Mouse (Mus musculus) hindbrain, embryonic 15.5 days (tissue): ENCODE results near the gene Igf2bp2. TPM values are rescaled to one million over a fixed set of nuclear protein-coding genes. Genes with fewer than 3 reads are reported as not detected.

ENCODE experiments used
- ATAC-seq: fragments of 200-750 bp; cut with Nextera tagmentation; 2 replicates; pipeline ENCODE4 v1.8.0; 2017; ENCODE audit warnings: low read depth, moderate number of reproducible peaks, moderate TSS enrichment; ENCODE audit not compliant: low FRiP score
- H3K27ac ChIP-seq: fragments of 300-500 bp; sonication (generic); replicated peaks from 2 replicates; pipeline ENCODE4 v1.5.1; 2015; ENCODE audit warnings: mild to moderate bottlenecking, inconsistent platforms
- H3K27me3 ChIP-seq: fragments of 300-500 bp; sonication (generic); 2 replicates; pipeline ENCODE4 v1.6.1; 2015; ENCODE audit warnings: control low read depth, inconsistent platforms
- H3K36me3 ChIP-seq: fragments of 300-500 bp; sonication (generic); 2 replicates; pipeline ENCODE4 v1.6.1; 2015; ENCODE audit warnings: control low read depth, inconsistent platforms
- H3K4me1 ChIP-seq: fragments of 300-500 bp; sonication (generic); replicated peaks from 2 replicates; pipeline ENCODE4 v1.6.1; 2015; ENCODE audit warnings: control low read depth, inconsistent platforms
- H3K4me2 ChIP-seq: fragments of 300-500 bp; sonication (generic); 2 replicates; pipeline ENCODE4 v1.6.1; 2015; ENCODE audit warnings: moderate library complexity, mild to moderate bottlenecking, inconsistent platforms
- H3K4me3 ChIP-seq: fragments of 300-500 bp; sonication (generic); 2 replicates; pipeline ENCODE4 v1.5.1; 2015; ENCODE audit warnings: mild to moderate bottlenecking, inconsistent platforms
- H3K9ac ChIP-seq: fragments of 300-500 bp; sonication (generic); 2 replicates; pipeline ENCODE4 v1.6.1; 2015; ENCODE audit warnings: inconsistent platforms
- H3K9me3 ChIP-seq: fragments of 300-500 bp; sonication (generic); 2 replicates; pipeline ENCODE4 v1.6.1; 2016; ENCODE audit warnings: control low read depth, inconsistent platforms
- WGBS: fragments of 180-500 bp; shearing (Covaris S2); methylation state at CpG from one replicate; pipeline ENCODE4 v1.1.7; 2015; 5-methylcytosine and 5-hydroxymethylcytosine counted together
- polyA plus RNA-seq: library from polyadenylated mRNA; unstranded; fragments of >200 nt; fragmentation: Nextera tagmentation; extraction: Ambion mirVana; gene quantifications from 2 replicates; pipeline ENCODE4 v1.2.1, GENCODE M21; 2015

Gene Igf2bp2
- polyA plus RNA-seq, 1 experiment from 2014 or later: 20.3 TPM

- no peak overlapping the region for H3K27ac ChIP-seq
- H3K4me2 ChIP-seq: no peak overlapping the region
- 86% methylated on average over 14 of the region's 14 CpGs for WGBS
- no peaks in the 10 kb centered on the region for H3K4me1 ChIP-seq
- H3K9me3 ChIP-seq: no peaks in the 10 kb centered on the region
- H3K4me3 ChIP-seq: no peak overlapping the region
- no peaks in the 10 kb centered on the region for H3K27me3 ChIP-seq
- no peaks in the 10 kb centered on the region for H3K36me3 ChIP-seq
- H3K9ac ChIP-seq: no peak overlapping the region
- no peak for ATAC-seq
Measured at GRCm38 (mm10) chr16:22118716-22119501, 44.2 kb downstream of the Igf2bp2 start.

GRCm38 (mm10) chr16:22118151-22118550 is 44.9 kb downstream of the Igf2bp2 start:
- Histone ChIP-seq H3K9me3 (no peaks in the 10 kb centered on the region), H3K36me3 (no peaks in the 10 kb centered on the region), H3K27me3 (no peaks in the 10 kb centered on the region), H3K4me3 (no peak overlapping the region), H3K4me1 (no peaks in the 10 kb centered on the region), H3K9ac (no peak overlapping the region), H3K27ac (no peak overlapping the region), H3K4me2 (no peak overlapping the region)
- no peak for ATAC-seq
- WGBS: 93% methylated on average over 4 of the region's 4 CpGs

DNA sequence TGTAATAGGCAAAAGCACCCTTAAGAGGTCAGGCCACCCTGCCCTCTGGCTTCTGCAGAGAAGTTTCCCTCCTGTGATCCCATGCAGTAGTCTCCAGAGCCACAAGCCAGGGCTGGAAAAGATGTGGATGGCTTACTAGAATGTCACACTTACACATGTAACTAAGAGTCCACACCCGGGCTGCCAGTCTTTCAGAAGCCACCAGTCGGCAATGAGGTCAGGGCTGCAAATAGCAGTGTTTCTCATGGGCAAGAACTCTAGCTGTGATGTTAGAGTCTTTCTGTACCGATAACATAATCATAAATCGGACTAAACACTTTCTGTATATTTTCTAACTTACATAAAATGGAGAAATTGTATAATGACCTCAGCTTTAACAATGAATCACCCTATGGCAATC is 46.4 kb downstream of the Igf2bp2 start:
- Histone ChIP-seq H3K4me3 (no peak overlapping the region), H3K4me1 (no peaks in the 10 kb centered on the region), H3K9ac (no peak overlapping the region), H3K27me3 (no peaks in the 10 kb centered on the region), H3K4me2 (no peak overlapping the region), H3K36me3 (no peaks in the 10 kb centered on the region), H3K9me3 (no peaks in the 10 kb centered on the region), H3K27ac (no peak overlapping the region)
- no peak for ATAC-seq
- whole genome bisulfite sequencing: 95% methylated on average over 4 of the region's 4 CpGs

DNA sequence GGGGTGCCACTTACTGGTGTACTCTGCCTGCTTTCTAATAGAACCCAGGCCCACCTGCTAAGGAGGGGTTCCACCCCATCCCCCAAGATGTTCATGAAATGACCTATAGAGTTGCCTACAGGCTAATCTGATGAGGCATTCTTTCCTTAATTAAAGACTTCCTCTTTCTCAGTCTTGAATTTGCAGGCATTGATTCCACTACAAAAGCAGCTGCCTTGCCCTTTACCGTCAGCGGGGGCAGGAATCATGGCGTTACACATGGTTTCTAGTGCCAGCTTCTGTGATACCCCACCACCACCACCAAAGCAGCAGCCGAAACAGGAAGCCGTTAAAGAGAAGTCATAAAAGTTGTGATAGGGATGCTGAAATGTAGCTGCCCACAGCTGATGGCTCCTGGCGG is 47.0 kb downstream of the Igf2bp2 start:
- H3K4me1 ChIP-seq: no peaks in the 10 kb centered on the region
- H3K27me3 ChIP-seq: no peaks in the 10 kb centered on the region
- no peaks in the 10 kb centered on the region for H3K9me3 ChIP-seq
- no peaks in the 10 kb centered on the region for H3K36me3 ChIP-seq
- no peak for ATAC-seq
- 90% methylated on average over 6 of the region's 6 CpGs for WGBS
- H3K4me2 ChIP-seq: no peak overlapping the region
- no peak overlapping the region for H3K27ac ChIP-seq
- H3K4me3 ChIP-seq: no peak overlapping the region
- H3K9ac ChIP-seq: no peak overlapping the region

DNA sequence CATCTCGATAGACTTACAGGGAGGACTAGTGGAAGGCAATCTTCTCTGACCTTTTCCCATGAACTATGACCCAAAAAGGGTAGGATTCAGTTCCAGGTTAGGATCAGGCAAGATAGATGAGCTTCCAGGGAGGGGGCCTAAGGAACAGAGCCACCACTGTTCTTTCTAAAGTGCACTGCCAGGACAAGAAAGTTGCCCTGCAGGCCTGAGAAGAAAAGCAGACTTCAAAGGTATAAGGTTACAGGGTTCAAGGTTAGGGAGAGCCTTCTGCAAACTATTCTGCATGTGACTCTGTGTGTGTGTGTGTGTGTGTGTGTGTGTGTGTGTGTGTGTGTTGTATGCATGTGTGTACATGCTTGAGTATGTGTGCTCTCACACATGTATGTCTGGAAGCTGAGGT is 53.1 kb downstream of the Igf2bp2 start:
- ATAC-seq: no peak
- Histone ChIP-seq H3K4me1 (0 out of 2 replicates have a peak, but pooled peaks cover 4% of the 10 kb centered on the region), H3K27me3 (no peaks in the 10 kb centered on the region), H3K4me2 (no peak overlapping the region), H3K4me3 (no peak overlapping the region), H3K36me3 (no peaks in the 10 kb centered on the region), H3K9me3 (no peaks in the 10 kb centered on the region), H3K9ac (no peak overlapping the region), H3K27ac (no peak overlapping the region)
- WGBS: 83% methylated on average over 1 of the region's 1 CpGs

- H3K4me1 ChIP-seq: 0 out of 2 replicates have a peak, but pooled peaks cover 4% of the 10 kb centered on the region
- ATAC-seq: no peak
- no peak overlapping the region for H3K4me2 ChIP-seq
- H3K27me3 ChIP-seq: no peaks in the 10 kb centered on the region
- H3K27ac ChIP-seq: no peak overlapping the region
- no peaks in the 10 kb centered on the region for H3K36me3 ChIP-seq
- H3K4me3 ChIP-seq: no peak overlapping the region
- 86% methylated on average over 4 of the region's 4 CpGs for WGBS
- no peaks in the 10 kb centered on the region for H3K9me3 ChIP-seq
- no peak overlapping the region for H3K9ac ChIP-seq
Measured at GRCm38 (mm10) chr16:22109159-22109558, 53.9 kb downstream of the Igf2bp2 start.

DNA sequence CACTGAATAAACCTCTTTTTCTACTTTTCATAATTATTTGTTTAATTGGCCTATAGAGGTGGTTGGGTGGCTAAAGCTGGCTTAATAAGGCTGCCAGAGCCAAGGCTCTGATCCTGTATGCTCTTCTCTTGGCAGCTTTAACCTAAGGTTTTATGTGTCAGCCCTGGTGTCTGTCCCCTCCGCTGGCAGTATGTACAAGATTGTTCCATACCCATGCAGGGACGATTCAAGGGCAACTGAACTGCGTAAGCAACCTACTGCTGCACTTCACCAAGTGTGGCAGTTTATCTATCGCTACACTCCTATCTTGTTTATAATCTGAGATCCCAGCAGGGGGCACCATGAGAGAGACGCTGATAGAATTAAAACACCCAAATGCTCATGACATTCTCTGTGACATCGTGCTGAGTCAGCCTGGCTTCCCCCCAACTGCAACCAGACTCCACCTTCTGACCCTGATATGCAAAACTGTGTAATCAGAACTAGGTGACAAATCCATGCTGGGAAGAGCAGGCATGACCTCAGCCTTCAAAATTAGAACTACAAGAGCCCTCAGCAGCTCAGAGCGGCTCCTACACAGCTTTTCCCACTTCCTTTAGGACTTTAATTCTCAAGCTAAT is 55.1 kb downstream of the Igf2bp2 start:
- ATAC-seq: no peak
- no peak overlapping the region for H3K27ac ChIP-seq
- no peak overlapping the region for H3K9ac ChIP-seq
- H3K4me2 ChIP-seq: no peak overlapping the region
- no peaks in the 10 kb centered on the region for H3K36me3 ChIP-seq
- 0 out of 2 replicates have a peak, but pooled peaks cover 4% of the 10 kb centered on the region for H3K4me1 ChIP-seq
- no peaks in the 10 kb centered on the region for H3K27me3 ChIP-seq
- no peaks in the 10 kb centered on the region for H3K9me3 ChIP-seq
- H3K4me3 ChIP-seq: no peak overlapping the region
- WGBS: 54% methylated on average over 7 of the region's 7 CpGs

- Histone ChIP-seq H3K36me3 (no peaks in the 10 kb centered on the region), H3K27me3 (no peaks in the 10 kb centered on the region), H3K27ac (no peak overlapping the region), H3K4me2 (no peak overlapping the region), H3K4me3 (no peak overlapping the region), H3K4me1 (0 out of 2 replicates have a peak, but pooled peaks cover 4% of the 10 kb centered on the region), H3K9me3 (no peaks in the 10 kb centered on the region), H3K9ac (no peak overlapping the region)
- no peak for ATAC-seq
- WGBS: 83% methylated on average over 6 of the region's 6 CpGs
Measured at GRCm38 (mm10) chr16:22106012-22106584, 57.0 kb downstream of the Igf2bp2 start.

- Histone ChIP-seq H3K4me3 (no peak overlapping the region), H3K9ac (no peak overlapping the region), H3K36me3 (no peaks in the 10 kb centered on the region), H3K27ac (no peak overlapping the region), H3K4me2 (no peak overlapping the region), H3K4me1 (peaks cover 12% of the 10 kb centered on the region), H3K9me3 (no peaks in the 10 kb centered on the region), H3K27me3 (no peaks in the 10 kb centered on the region)
- no peak; the same call in 1 of the 2 replicates for ATAC-seq
- 87% methylated on average over 2 of the region's 2 CpGs for WGBS
Measured at GRCm38 (mm10) chr16:22100067-22100466, 63.0 kb downstream of the Igf2bp2 start.

DNA sequence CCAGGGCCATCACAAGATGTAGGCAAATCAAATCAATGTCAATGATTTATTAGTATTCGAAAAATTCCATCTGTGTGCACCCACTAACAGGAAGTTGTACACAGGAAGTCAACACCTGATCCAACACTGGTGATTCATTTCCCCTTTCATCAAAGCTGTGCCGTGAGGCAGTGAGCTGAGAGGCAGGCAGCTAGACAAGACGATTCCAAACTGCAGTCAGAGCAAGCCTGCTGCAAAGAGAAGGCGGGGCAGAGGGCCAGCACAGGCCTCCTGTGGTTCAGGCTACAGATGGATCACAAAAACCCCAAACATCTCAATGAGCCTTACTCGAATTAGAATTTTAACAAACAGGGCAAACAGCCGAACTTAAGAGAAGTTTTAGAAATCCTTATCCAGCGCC is 65.4 kb downstream of the Igf2bp2 start:
- Histone ChIP-seq H3K9ac (no peak overlapping the region), H3K9me3 (no peaks in the 10 kb centered on the region), H3K4me1 (peaks cover 12% of the 10 kb centered on the region), H3K27ac (peak overlapping the region; percentile 53; the same call in 1 of the 2 replicates), H3K4me2 (no peak overlapping the region), H3K4me3 (no peak overlapping the region), H3K36me3 (no peaks in the 10 kb centered on the region), H3K27me3 (no peaks in the 10 kb centered on the region)
- ATAC-seq: 0 out of 2 replicates have a peak, but pooled peaks have one; percentile 11
- WGBS: 38% methylated on average over 7 of the region's 7 CpGs

GRCm38 (mm10) chr16:22095751-22096150 is 67.3 kb downstream of the Igf2bp2 start:
- Histone ChIP-seq H3K36me3 (no peaks in the 10 kb centered on the region), H3K27me3 (no peaks in the 10 kb centered on the region), H3K4me1 (peaks cover 12% of the 10 kb centered on the region), H3K4me2 (no peak overlapping the region), H3K9ac (no peak overlapping the region), H3K9me3 (no peaks in the 10 kb centered on the region), H3K4me3 (no peak overlapping the region), H3K27ac (no peak overlapping the region)
- no peak for ATAC-seq
- WGBS: 84% methylated on average over 1 of the region's 1 CpGs

- H3K9me3 ChIP-seq: no peaks in the 10 kb centered on the region
- no peak overlapping the region for H3K27ac ChIP-seq
- ATAC-seq: no peak
- 89% methylated on average over 3 of the region's 3 CpGs for WGBS
- H3K4me3 ChIP-seq: no peak overlapping the region
- H3K4me2 ChIP-seq: no peak overlapping the region
- H3K9ac ChIP-seq: no peak overlapping the region
- no peaks in the 10 kb centered on the region for H3K36me3 ChIP-seq
- no peaks in the 10 kb centered on the region for H3K4me1 ChIP-seq
- H3K27me3 ChIP-seq: no peaks in the 10 kb centered on the region
Measured at GRCm38 (mm10) chr16:22091255-22091783, 71.8 kb downstream of the Igf2bp2 start.
